ENCODE assay signal across 9 mouse cellular contexts in genomic region chr10:127945432-127946064, GRCm38 (mm10). TPM values are rescaled to one million over a fixed set of nuclear protein-coding genes. Genes with fewer than 3 reads are reported as not detected.
DNase-seq lines count a peak whose midpoint lies in the region; ATAC-seq lines count a peak whose summit lies in the region.
"Had no signal": no experiment of that assay in that cellular context is flagged by ENCODE, and none has a peak within 500 bp of the region (broad histone marks: within the 10 kb centered on the region; RNA-seq: fewer than 3 reads in every experiment).

No protein-coding gene starts in this region.

- H3K9ac ChIP-seq in embryonic facial prominence, embryonic 13.5 days = no peak overlapping the region
- H3K9ac ChIP-seq in stomach, embryonic 14.5 days (replicated peaks; ENCODE audit: low read depth, low read length) = no peak overlapping the region

- peak; percentile 69 for ATAC-seq in embryonic facial prominence, embryonic 13.5 days (ENCODE audit: insufficient number of reproducible peaks, insufficient read depth, low FRiP score, low TSS enrichment, low read depth)
- peak; percentile 94 to 95 for ATAC-seq in hematopoietic stem cell, adult 5-6 weeks (replicated peaks in 1 of 2; ENCODE audit: insufficient read depth in 1 of 2, low FRiP score in 2 of 2, low TSS enrichment in 1 of 2, low read depth in 1 of 2, poor library complexity in 2 of 2, severe bottlenecking in 2 of 2)
- ATAC-seq in stomach, embryonic 14.5 days (ENCODE audit: insufficient number of reproducible peaks, insufficient read depth, low FRiP score, low read depth) = peak; percentile 37; the same call in 1 of the 2 replicates

- no peaks in the 10 kb centered on the region for H3K27me3 ChIP-seq in embryonic facial prominence, embryonic 13.5 days
- H3K27me3 ChIP-seq in stomach, embryonic 14.5 days (ENCODE audit: control insufficient read depth, insufficient read depth, low read length) = no peaks in the 10 kb centered on the region

- no peak overlapping the region for H3K4me2 ChIP-seq in embryonic facial prominence, embryonic 13.5 days
- no peak overlapping the region for H3K4me2 ChIP-seq in stomach, embryonic 14.5 days (replicated peaks; ENCODE audit: low read depth, low read length)

- DNase-seq in layer of hippocampus, adult 11-12 months (ENCODE audit: low spot score) = peak; percentile 37
- no peak for DNase-seq in layer of hippocampus, adult 9-10 months (ENCODE audit: low spot score)
- DNase-seq in adrenal gland, adult 2 months = peak; percentile 64
- DNase-seq in layer of hippocampus, adult 9-11 months = peak; percentile 9
- DNase-seq in lung, postnatal 25 days (ENCODE audit: low spot score) = peak; percentile 36

- H3K4me3 ChIP-seq in embryonic facial prominence, embryonic 13.5 days = no peak overlapping the region
- no peak overlapping the region for H3K4me3 ChIP-seq in stomach, embryonic 14.5 days (ENCODE audit: low read depth, low read length)
- H3K4me3 ChIP-seq: myocyte had no signal

- H3K36me3 ChIP-seq in embryonic facial prominence, embryonic 13.5 days = no peaks in the 10 kb centered on the region
- H3K36me3 ChIP-seq in stomach, embryonic 14.5 days (ENCODE audit: control insufficient read depth, insufficient read depth, low read length) = no peaks in the 10 kb centered on the region

- no peaks in the 10 kb centered on the region for H3K9me3 ChIP-seq in embryonic facial prominence, embryonic 13.5 days
- H3K9me3 ChIP-seq in stomach, embryonic 14.5 days (ENCODE audit: control insufficient read depth, low read depth, low read length) = no peaks in the 10 kb centered on the region

- H3K27ac ChIP-seq in embryonic facial prominence, embryonic 13.5 days = no peak overlapping the region
- no peak overlapping the region for H3K27ac ChIP-seq in stomach, embryonic 14.5 days (ENCODE audit: low read length)

- H3K4me1 ChIP-seq in embryonic facial prominence, embryonic 13.5 days = no peaks in the 10 kb centered on the region
- no peaks in the 10 kb centered on the region for H3K4me1 ChIP-seq in stomach, embryonic 14.5 days (ENCODE audit: control insufficient read depth, insufficient read depth, low read length)

- 32% methylated on average over 5 of the region's 5 CpGs for WGBS in embryonic facial prominence, embryonic 13.5 days
- WGBS in stomach, embryonic 14.5 days = 37% methylated on average over 5 of the region's 5 CpGs

RNA-seq across cellular contexts. Expression of gene Sdr9c7, which starts 47.2 kb away (rescaled TPM):
- total RNA-seq in adrenal gland, adult 2 months (2021) = 1 to 10 TPM in 1 of 2 experiments, under 1 TPM in 1; 0.41 to 1.9 TPM
- 0.74 and 0.85 TPM in 2 replicates for polyA plus RNA-seq in adrenal gland, adult 2 months (2012; rRNA removed)
- 0.08 and 0.10 TPM in 2 replicates for polyA plus RNA-seq in embryonic facial prominence, embryonic 13.5 days (2015; fragmentation: Nextera tagmentation; extraction: Ambion mirVana)
- total RNA-seq in hematopoietic stem cell, adult 5-6 weeks (2017) = not detected in 2 replicates
- polyA plus RNA-seq in stomach, embryonic 14.5 days (2014; fragmentation: Nextera tagmentation; extraction: Ambion mirVana) = not detected in 2 replicates
- polyA plus RNA-seq: myocyte had no signal

RNA-seq across cellular contexts. Expression of gene Rdh7, which starts 56.9 kb away (rescaled TPM):
- 1 to 10 TPM in 1 of 2 experiments, not detected in 1; 2.0 TPM for total RNA-seq in adrenal gland, adult 2 months (2021)
- polyA plus RNA-seq in adrenal gland, adult 2 months (2012; rRNA removed) = 0.17 TPM in 1 of 2 replicates, not detected in the other
- polyA plus RNA-seq in embryonic facial prominence, embryonic 13.5 days (2015; fragmentation: Nextera tagmentation; extraction: Ambion mirVana) = 0.21 TPM in 1 of 2 replicates, not detected in the other
- total RNA-seq in hematopoietic stem cell, adult 5-6 weeks (2017) = not detected in 2 replicates
- polyA plus RNA-seq in stomach, embryonic 14.5 days (2014; fragmentation: Nextera tagmentation; extraction: Ambion mirVana) = not detected in 2 replicates
- polyA plus RNA-seq: myocyte had no signal

Comparison
In these comparisons a context has a peak if more than half of its experiments do, and no peak if none do; other contexts are left out.
1. ATAC-seq: peak in every context shown above with its lines; median percentile 94 in hematopoietic stem cell, adult 5-6 weeks; 69 in embryonic facial prominence, embryonic 13.5 days; 37 in stomach, embryonic 14.5 days.